Mouse (Mus musculus): ENCODE measurements around the gene Gm9913.

Gene Gm9913

GRCm38 (mm10) chr2:125494831-125495812 lies 9.8 kb upstream of the Gm9913 start:
- no peak for DNase-seq (ENCODE audit: low read depth, low spot score)

DNA sequence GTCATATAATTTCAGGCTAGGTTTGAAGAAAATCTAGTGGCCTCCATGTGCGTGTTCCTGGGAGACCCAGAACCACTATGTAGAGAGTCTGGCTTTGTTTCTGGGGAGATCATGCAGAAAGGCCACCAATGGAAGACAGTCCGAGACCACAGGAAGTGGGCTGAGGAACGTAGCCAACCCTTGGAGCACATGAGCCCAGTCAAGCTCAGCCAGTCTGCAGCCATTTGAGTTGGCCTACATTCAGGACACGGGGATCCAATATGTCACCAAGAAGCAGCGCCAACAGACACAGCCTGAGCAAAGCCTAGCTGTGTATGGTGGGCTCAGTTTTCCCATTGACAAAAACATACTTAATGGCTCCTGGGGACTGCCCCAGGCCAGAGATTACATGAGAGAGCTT lies 8.2 kb upstream of the Gm9913 start:
- no peak for DNase-seq (ENCODE audit: low read depth, low spot score)

- DNase-seq (ENCODE audit: low read depth, low spot score), result no peak
Measured at GRCm38 (mm10) chr2:125498216-125498615, 6.7 kb upstream of the Gm9913 start.

DNA sequence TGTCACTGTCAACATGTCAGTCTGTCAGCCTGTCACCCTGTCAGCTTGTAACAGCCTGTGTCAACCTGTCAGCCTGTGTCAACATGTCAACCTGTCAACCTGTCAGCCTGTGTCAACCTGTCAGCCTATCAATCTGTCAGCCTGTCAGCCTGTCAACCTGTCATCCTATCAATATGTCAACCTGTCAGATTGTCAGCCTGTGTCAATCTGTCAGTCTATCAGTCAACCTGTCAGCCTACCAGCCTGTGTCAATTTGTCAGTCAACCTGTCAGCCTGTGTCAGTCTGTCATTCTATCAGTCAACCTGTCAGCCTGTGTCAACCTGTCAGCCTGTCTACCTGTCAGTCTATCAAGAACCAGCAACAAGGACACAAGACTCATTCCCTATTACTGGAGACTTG lies 3.4 kb upstream of the Gm9913 start:
- DNase-seq (ENCODE audit: low read depth, low spot score), result no peak

DNA sequence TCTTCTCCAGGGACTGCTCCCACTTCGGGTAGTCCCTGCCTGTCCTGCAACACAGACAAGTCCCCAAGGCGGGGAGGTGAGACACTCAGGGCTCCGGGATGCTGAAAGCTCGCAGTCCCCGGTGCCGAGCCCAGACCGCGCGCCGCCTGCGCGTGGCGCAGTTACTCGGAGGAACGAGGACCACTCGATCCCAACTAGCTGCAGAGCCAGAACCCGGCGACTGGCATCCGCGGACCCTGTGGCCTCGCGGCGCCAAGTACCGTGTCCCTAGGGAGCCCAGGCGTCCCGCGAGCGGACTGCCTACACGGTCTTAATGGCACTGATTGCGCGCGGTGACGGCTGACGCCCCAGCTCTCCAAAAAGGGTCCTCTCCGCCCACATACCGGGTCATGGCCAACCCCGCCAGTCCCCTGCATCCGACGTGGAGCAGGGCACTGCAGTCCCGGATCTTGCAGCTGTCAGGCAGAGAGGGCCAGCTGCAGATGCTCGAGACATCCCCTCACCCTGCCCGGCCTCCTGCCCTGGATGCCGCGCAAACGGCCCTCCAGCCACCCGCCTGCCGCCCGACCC lies 942 bp downstream of the Gm9913 start:
- DNase-seq (ENCODE audit: low read depth, low spot score), result peak; percentile 46

GRCm38 (mm10) chr2:125506316-125507054 lies 1.6 kb downstream of the Gm9913 start:
- peak; percentile 66 for DNase-seq (ENCODE audit: low read depth, low spot score)

DNA sequence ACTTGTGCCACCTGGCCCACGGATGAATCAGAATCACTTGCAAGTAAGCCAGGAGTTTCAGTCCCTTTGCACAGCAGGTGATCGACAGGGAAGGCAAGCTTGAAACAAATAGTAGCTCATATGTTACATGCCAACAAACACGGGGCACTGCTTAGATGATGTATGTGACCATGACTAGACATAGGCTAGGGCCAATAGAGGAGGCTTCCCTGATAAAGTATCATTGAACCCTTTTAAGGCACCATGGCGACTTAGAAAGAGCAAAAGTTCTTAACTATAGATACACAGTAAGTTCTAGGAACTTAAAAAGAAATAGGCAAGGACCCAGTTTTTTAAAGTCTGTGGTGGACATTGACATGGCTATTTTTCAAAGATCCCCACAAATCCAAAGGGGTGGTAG lies 3.0 kb downstream of the Gm9913 start, which contains the start of gene Fbn1:
Gene Fbn1 (minus strand): TSS at position 101 of the 400 bp plus-strand sequence.
- no peak for DNase-seq (ENCODE audit: low read depth, low spot score)

DNA sequence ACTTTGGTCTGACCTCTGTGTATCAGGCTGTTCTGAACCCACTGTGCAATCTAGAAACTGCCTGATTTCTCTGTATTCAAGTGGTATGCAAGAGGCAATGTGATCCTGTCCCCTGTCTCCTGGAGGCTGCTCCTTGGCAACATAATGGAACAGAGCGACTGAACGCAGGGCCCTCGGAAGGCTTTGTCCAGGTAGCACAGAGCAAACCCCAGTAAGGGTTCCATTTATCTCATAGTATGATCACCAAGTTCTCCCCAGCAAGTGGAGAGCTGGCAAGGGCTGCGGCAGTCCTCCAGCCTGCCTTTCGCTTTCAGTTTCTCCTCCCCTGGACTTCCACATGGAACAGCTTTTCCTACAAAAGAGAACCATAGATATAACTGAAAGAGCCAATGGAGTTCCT lies 3.5 kb downstream of the Gm9913 start:
- no peak for DNase-seq (ENCODE audit: low read depth, low spot score)

DNA sequence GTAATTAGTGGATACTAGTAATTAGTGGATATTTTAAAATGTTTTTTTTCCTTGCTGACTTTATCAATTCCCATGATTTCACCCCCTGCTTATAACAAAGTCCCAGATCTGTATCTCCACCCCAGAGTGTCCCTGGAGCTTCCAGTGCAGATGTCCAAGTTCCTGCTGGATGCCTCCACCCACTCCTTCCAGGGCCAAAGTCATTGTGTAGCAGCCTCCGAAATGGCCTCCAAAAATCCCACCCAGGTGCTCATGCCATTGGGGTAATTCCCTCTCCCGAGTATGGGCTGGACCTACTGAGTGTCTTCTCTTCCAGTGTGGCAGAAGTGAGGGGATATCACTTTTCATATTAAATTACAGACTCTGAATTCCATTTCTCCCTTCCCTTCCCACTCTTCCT lies 5.9 kb downstream of the Gm9913 start:
- DNase-seq (ENCODE audit: low read depth, low spot score), result no peak

DNA sequence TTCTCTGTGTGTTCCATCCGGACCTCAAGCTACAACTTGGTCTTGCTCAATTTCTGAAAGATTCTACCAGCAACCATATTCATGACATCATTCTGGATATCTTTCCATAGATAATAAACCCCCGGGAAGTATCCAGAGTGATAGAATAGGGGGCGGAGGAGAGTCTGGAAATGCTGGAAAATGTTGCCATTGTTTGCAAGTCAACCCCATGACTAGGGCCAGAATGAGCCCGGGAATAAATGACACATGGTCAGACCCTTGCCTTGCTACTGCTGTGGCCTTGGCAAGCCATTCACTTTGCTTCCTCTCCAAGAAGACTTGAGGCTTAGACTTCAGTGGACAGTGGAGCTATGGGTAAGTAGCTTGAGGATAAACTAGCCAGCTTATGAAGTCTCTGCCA lies 7.0 kb downstream of the Gm9913 start:
- DNase-seq (ENCODE audit: low read depth, low spot score), result no peak

DNA sequence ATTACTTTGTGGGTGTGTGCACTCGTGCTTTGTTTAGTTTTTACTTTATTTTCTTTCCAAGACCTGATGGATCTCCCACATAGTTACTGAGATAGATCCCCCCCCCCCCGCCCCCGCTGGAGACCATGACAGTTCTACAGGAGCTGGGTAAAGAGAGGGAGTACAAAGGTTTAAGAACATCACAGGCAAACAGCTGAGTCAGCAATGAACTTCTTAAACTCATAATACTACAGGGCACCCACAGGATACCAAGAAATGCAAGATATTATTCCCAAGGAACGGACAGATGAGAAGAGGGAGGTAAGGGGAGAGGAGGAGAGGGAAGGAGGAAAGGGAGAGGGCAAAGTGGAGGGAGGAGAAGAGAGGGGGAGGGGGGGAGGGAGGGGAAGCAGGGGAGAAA lies 7.7 kb downstream of the Gm9913 start:
- no peak for DNase-seq (ENCODE audit: low read depth, low spot score)

DNA sequence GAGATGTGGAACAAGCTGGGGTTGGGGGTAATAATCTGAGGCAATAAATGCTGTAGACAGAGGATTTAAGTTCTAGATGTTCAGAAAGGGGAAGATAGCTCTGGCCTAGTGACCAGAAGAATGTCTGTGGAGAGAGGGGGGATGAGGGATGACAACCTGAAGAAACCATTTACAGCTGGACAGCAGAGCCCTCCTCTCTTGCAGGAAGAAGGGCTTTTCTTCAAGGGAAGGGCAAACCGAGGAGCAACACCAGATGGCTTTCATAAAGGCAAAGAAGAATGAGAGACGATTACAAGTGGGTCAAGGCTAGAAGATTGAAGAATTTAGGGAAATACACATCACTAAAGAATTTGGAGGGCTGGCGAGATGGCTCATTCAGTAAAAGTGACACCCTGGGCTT lies 9.5 kb downstream of the Gm9913 start:
- DNase-seq (ENCODE audit: low read depth, low spot score), result no peak

DNA sequence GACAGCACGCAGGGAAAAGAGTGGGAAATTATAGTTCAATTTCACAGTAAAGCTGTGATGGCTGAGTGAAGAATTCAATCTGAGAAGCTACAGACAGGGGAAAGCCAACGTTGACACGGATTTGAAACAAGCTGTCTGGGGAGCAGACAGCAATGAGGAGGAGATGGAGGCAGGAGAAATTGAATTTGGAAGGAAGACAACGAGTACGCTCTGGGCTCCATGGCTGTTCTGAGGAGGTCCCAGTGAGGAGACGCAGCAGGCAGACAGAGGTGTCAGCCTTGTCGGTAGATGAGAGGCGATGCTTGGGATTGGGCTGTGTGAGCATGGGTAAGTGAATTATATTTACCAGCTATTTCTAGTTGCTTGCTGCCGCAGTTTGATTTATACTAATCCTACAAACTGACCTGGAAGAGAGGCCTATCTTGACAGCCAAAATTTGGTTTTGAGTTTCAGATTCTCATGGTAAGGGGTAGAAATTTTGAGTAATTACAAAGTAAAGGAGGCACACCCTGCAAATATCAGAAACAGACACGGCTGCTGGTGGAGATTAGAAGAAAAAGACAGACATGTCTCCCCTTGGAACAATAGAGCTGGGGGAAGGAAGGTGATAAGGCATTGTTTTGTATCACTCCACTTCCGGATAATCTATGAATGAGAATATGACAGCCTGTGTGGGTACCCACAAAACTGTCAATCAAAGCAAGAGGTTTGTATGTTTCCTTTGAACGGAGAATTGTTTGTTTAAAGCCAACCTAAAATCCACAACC lies 10.6 kb downstream of the Gm9913 start:
- no peak for DNase-seq (ENCODE audit: low read depth, low spot score)

GRCm38 (mm10) chr2:125516594-125516993 lies 11.7 kb downstream of the Gm9913 start:
- DNase-seq (ENCODE audit: low read depth, low spot score), result no peak

DNA sequence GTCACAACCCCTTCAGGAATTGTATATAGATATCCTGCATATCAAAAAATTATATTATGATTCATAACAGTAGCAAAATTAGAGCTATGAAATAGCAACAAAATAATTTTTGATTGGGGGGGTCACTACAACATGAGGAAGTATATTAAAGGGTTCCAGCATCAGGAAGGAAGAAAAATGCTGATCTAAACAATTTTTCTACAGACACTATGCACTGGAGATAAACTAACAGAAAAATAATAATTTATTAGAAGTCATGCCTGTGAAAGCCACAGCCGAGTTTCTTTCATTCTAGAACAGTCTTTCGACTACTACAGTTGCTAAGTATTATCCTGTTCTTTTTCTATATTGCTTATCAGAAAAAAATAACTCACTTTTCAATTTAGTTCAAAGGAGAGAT lies 20.6 kb downstream of the Gm9913 start:
- DNase-seq (ENCODE audit: low read depth, low spot score), result no peak

DNA sequence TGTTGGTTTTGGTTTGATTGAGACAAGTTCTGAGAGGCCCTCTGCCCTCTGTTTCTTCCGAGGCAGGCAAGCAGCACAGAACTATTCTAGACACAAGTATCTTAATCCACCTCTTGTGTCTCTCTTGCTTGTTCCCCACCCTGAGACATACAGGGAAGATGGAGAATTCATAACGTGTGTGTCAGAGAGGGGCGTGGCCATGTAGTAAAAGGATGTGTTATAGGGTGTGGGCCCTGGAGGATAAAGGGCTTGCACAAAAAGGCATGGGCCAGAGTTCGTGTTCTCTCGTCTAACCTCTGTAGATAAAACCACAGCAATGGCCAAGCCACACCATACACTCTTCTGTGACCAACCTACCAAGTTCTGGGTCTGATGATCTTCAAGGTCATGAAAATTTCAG lies 21.7 kb downstream of the Gm9913 start:
- no peak for DNase-seq (ENCODE audit: low read depth, low spot score)

GRCm38 (mm10) chr2:125530665-125531064 lies 25.8 kb downstream of the Gm9913 start:
- no peak for DNase-seq (ENCODE audit: low read depth, low spot score)

- DNase-seq (ENCODE audit: low read depth, low spot score), result no peak
Measured at GRCm38 (mm10) chr2:125539640-125540039, 34.8 kb downstream of the Gm9913 start.

- DNase-seq (ENCODE audit: low read depth, low spot score), result no peak
Measured at GRCm38 (mm10) chr2:125540579-125540978, 35.7 kb downstream of the Gm9913 start.

DNA sequence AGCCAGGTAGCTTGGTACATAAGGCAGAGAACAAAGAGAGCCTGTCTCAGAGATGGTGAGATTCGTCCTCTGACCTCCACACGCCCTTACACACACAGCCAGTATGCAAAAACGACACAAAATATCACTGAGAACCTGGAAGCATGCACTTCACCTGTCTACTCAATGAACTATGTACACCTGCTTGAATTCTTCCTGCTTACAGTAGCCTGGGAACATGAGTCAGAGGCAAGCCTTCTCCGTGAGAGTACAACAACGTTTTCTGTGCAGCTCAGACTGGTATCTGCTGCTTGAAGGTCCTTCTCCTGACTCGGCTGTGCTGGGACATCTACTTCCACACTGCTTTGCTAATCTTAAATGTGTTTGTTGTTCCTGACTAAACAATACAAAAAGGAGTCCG lies 36.6 kb downstream of the Gm9913 start:
- DNase-seq (ENCODE audit: low read depth, low spot score), result no peak

- no peak for DNase-seq (ENCODE audit: low read depth, low spot score)
Measured at GRCm38 (mm10) chr2:125543646-125544045, 38.8 kb downstream of the Gm9913 start.

GRCm38 (mm10) chr2:125544986-125545385 lies 40.1 kb downstream of the Gm9913 start:
- no peak for DNase-seq (ENCODE audit: low read depth, low spot score)
